Mouse (Mus musculus) MEL (cell line): Measurements from ENCODE around the gene Kcnh1. TPM values are rescaled to one million over a fixed set of nuclear protein-coding genes. Genes with fewer than 3 reads are reported as not detected.

Experiments
- DNase-seq: peaks from one replicate; pipeline ENCODE4 v3.0.0; 2011; ENCODE audit warnings: low read depth, low spot score
- H3K27ac ChIP-seq: 2 replicates; pipeline ENCODE4 v1.5.1; 2012; ENCODE audit warnings: low read depth, mild to moderate bottlenecking, control low read depth, low read length, moderate library complexity; ENCODE audit not compliant: control insufficient read depth
- H3K27me3 ChIP-seq, 2 experiments: fragments of 150-350 bp in 1 of 2; sonication (generic) in 1 of 2; 2 replicates each; pipeline ENCODE4 v1.6.1; 2012; ENCODE audit warnings: low read length in 2 of 2, mild to moderate bottlenecking in 2 of 2, improper control_type of control experiment in 1 of 2, moderate library complexity in 1 of 2; ENCODE audit not compliant: insufficient read depth in 2 of 2, control insufficient read depth in 1 of 2
- H3K36me3 ChIP-seq, 2 experiments: 2 replicates each; pipeline ENCODE4 v1.6.1; 2012 to 2014; ENCODE audit warnings: low read length in 2 of 2, improper control_type of control experiment in 1 of 2, inconsistent platforms in 1 of 2, mild to moderate bottlenecking in 1 of 2; ENCODE audit not compliant: insufficient read depth in 2 of 2, control insufficient read depth in 1 of 2
- H3K4me1 ChIP-seq, 2 experiments: fragments of 150-350 bp in 1 of 2; sonication (generic) in 1 of 2; 2 replicates each; pipeline ENCODE4 v1.6.1; 2012; ENCODE audit warnings: low read length in 2 of 2, improper control_type of control experiment in 1 of 2, mild to moderate bottlenecking in 1 of 2; ENCODE audit not compliant: insufficient read depth in 2 of 2, control insufficient read depth in 1 of 2
- H3K4me3 ChIP-seq, 2 experiments: fragments of 150-350 bp in 1 of 2; sonication (generic) in 1 of 2; 2 replicates each; pipeline ENCODE4 v1.5.1; 2012; ENCODE audit warnings: low read depth in 2 of 2, low read length in 2 of 2, mild to moderate bottlenecking in 2 of 2, moderate library complexity in 2 of 2, control low read depth in 1 of 2, improper control_type of control experiment in 1 of 2; ENCODE audit not compliant: control insufficient read depth in 1 of 2, insufficient read depth in 1 of 2
- H3K79me2 ChIP-seq: 2 replicates; pipeline ENCODE4 v1.6.1; 2012; ENCODE audit warnings: mild to moderate bottlenecking, low read length, moderate library complexity; ENCODE audit not compliant: control insufficient read depth, poor library complexity, insufficient read depth
- H3K9ac ChIP-seq: 2 replicates; pipeline ENCODE4 v1.6.1; 2012; ENCODE audit warnings: low read depth, mild to moderate bottlenecking, control low read depth, low read length, moderate library complexity; ENCODE audit not compliant: control insufficient read depth, poor library complexity, severe bottlenecking
- H3K9me3 ChIP-seq: fragments of 150-350 bp; sonication (generic); replicated peaks from 2 replicates; pipeline ENCODE4 v1.6.1; 2012; ENCODE audit warnings: mild to moderate bottlenecking, low read length, improper control_type of control experiment, moderate library complexity; ENCODE audit not compliant: insufficient read depth
- BHLHE40 ChIP-seq: IDR thresholded peaks from 2 replicates; pipeline ENCODE4 v1.6.1; 2012; ENCODE audit warnings: low read depth, mild to moderate bottlenecking, inconsistent platforms, low read length, improper control_type of control experiment, borderline replicate concordance
- CHD1 ChIP-seq: IDR thresholded peaks from 2 replicates; pipeline ENCODE4 v1.6.1; 2012; ENCODE audit warnings: low read depth, mild to moderate bottlenecking, inconsistent platforms, low read length, improper control_type of control experiment
- CHD2 ChIP-seq: IDR thresholded peaks from 2 replicates; pipeline ENCODE4 v1.6.1; 2011; ENCODE audit warnings: low read length, improper control_type of control experiment
- CTCF ChIP-seq, 3 experiments: IDR thresholded peaks in 2 of 3; conservative IDR thresholded peaks in 1 of 3; 2 replicates each; pipeline ENCODE4 v1.5.1; 2011 to 2012; ENCODE audit warnings: low read length in 3 of 3, low read depth in 2 of 3, mild to moderate bottlenecking in 2 of 3, improper control_type of control experiment in 1 of 3, inconsistent platforms in 1 of 3, mixed read lengths in 1 of 3, moderate library complexity in 1 of 3; ENCODE audit not compliant: control insufficient read depth in 1 of 3, insufficient read depth in 1 of 3, poor library complexity in 1 of 3, severe bottlenecking in 1 of 3
- ETS1 ChIP-seq: IDR thresholded peaks from 2 replicates; pipeline ENCODE4 v1.6.1; 2012; ENCODE audit warnings: low read depth, mild to moderate bottlenecking, inconsistent platforms, low read length, improper control_type of control experiment, moderate library complexity
- GATA1 ChIP-seq: IDR thresholded peaks from 2 replicates; pipeline ENCODE4 v1.6.1; 2011; ENCODE audit warnings: low read depth, low read length, improper control_type of control experiment
- HCFC1 ChIP-seq: IDR thresholded peaks from 2 replicates; pipeline ENCODE4 v1.6.1; 2012; ENCODE audit warnings: low read depth, mild to moderate bottlenecking, inconsistent platforms, low read length, improper control_type of control experiment, moderate library complexity
- MAFK ChIP-seq: IDR thresholded peaks from 2 replicates; pipeline ENCODE4 v1.6.1; 2011; ENCODE audit warnings: low read depth, mild to moderate bottlenecking, low read length, improper control_type of control experiment, borderline replicate concordance
- MEF2A ChIP-seq: IDR thresholded peaks from 2 replicates; pipeline ENCODE4 v1.6.1; 2014; ENCODE audit warnings: low read depth, mild to moderate bottlenecking, inconsistent platforms, low read length, improper control_type of control experiment; ENCODE audit not compliant: poor library complexity, insufficient replicate concordance, severe bottlenecking; ENCODE audit errors: extremely low read depth
- MXI1 ChIP-seq: IDR thresholded peaks from 2 replicates; pipeline ENCODE4 v1.6.1; 2011; ENCODE audit warnings: mild to moderate bottlenecking, low read depth, low read length, improper control_type of control experiment
- MYB ChIP-seq: IDR thresholded peaks from 2 replicates; pipeline ENCODE4 v1.6.1; 2011; ENCODE audit warnings: mild to moderate bottlenecking, low read depth, low read length, improper control_type of control experiment
- MYC ChIP-seq: IDR thresholded peaks from 2 replicates; pipeline ENCODE4 v1.6.1; 2011; ENCODE audit warnings: low read depth, mild to moderate bottlenecking, low read length, improper control_type of control experiment, moderate library complexity
- POLR2A ChIP-seq, 2 experiments: IDR thresholded peaks; 2 replicates each; pipeline ENCODE4 v1.6.1; 2011 to 2012; ENCODE audit warnings: low read length in 2 of 2, mild to moderate bottlenecking in 2 of 2, control low read depth in 1 of 2, improper control_type of control experiment in 1 of 2, low read depth in 1 of 2, moderate library complexity in 1 of 2; ENCODE audit not compliant: control insufficient read depth in 1 of 2, insufficient read depth in 1 of 2, poor library complexity in 1 of 2
- RAD21 ChIP-seq: IDR thresholded peaks from 2 replicates; pipeline ENCODE4 v1.6.1; 2011; ENCODE audit warnings: mild to moderate bottlenecking, low read depth, low read length, improper control_type of control experiment
- SIN3A ChIP-seq: IDR thresholded peaks from 2 replicates; pipeline ENCODE4 v1.6.1; 2012; ENCODE audit warnings: low read length, improper control_type of control experiment, inconsistent platforms
- SMC3 ChIP-seq: IDR thresholded peaks from 2 replicates; pipeline ENCODE4 v1.6.1; 2011; ENCODE audit warnings: low read depth, low read length, improper control_type of control experiment
- TAL1 ChIP-seq: IDR thresholded peaks from 2 replicates; pipeline ENCODE4 v1.6.1; 2012; ENCODE audit warnings: mild to moderate bottlenecking, inconsistent platforms, low read length, moderate library complexity, mixed read lengths
- TCF12 ChIP-seq: IDR thresholded peaks from 2 replicates; pipeline ENCODE4 v1.6.1; 2014; ENCODE audit warnings: low read depth, mild to moderate bottlenecking, inconsistent platforms, low read length, improper control_type of control experiment, moderate library complexity
- USF1 ChIP-seq: IDR thresholded peaks from 2 replicates; pipeline ENCODE4 v1.6.1; 2014; ENCODE audit warnings: low read depth, mild to moderate bottlenecking, inconsistent platforms, low read length, improper control_type of control experiment, moderate library complexity
- ZC3H11A ChIP-seq: IDR thresholded peaks from 2 replicates; pipeline ENCODE4 v1.6.1; 2012; ENCODE audit warnings: low read depth, mild to moderate bottlenecking, inconsistent platforms, low read length, improper control_type of control experiment
- ZNF384 ChIP-seq: IDR thresholded peaks from 2 replicates; pipeline ENCODE4 v1.6.1; 2012; ENCODE audit warnings: low read depth, mild to moderate bottlenecking, inconsistent platforms, low read length, improper control_type of control experiment
- polyA plus RNA-seq, 2 experiments: library from polyadenylated mRNA; stranded (reverse) in 1 of 2; unstranded in 1 of 2; fragments of >175 nt in 1 of 2; fragments of >200 nt in 1 of 2; gene quantifications; 2 replicates each; pipeline versions ENCODE4 v1.2.1 to v1.2.4; 2012; ENCODE audit warnings: low replicate concordance in 2 of 2, low read depth in 1 of 2; ENCODE audit not compliant: insufficient read length in 2 of 2, insufficient read depth in 1 of 2, missing spikeins in 1 of 2
- total RNA-seq: library from RNA; depleted of rRNA; stranded (reverse); fragments of 300-350 nt; gene quantifications from 2 replicates; pipeline ENCODE4 v1.2.3, GENCODE M21; 2012

The Kcnh1 gene
- total and polyA plus RNA-seq, 3 experiments, result not detected

DNA sequence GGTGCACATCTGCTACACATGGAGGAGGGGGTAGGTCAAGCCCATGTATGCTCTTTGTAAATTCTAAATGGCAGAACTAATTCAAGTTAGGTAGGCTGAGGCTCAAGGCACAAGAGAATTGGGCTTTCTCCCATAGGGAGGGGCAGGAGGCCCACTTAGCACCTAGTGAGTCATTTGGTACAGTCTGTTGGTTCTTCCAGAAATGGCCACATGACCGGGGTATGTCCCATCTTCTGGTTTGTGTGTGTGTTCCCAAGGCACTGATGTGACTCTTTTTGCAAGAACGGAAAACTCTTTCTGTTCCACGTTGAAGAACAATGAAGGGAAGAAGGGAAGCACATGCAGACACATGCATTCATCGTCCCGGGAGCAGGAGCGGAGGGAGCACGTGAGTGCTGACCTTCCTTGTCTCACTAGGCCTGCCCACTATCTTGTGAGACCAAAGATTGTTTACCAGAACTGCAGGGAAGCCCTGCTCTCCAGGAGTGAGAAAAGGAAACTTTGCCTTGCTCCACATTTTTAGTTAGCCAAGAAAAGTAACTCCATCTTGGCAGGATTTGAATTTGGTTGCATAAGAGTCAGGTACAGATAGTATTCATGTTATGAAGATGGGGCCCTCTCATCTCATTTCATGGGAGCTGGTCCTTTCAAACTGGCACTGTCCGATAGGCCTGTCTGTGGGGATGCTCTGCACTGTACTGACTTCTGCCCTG is 289.7 kb downstream of the Kcnh1 start:
- no peak overlapping the region for H3K27ac ChIP-seq
- DNase-seq, result no peak
- H3K27me3 ChIP-seq, result no peaks in the 10 kb centered on the region
- H3K9me3 ChIP-seq, result no peaks in the 10 kb centered on the region
- H3K4me1 ChIP-seq, result no peaks in the 10 kb centered on the region
- H3K4me3 ChIP-seq, result no peak overlapping the region
- TF ChIP-seq GATA1, result no peak
- TF ChIP-seq TCF12, result no peak
- TF ChIP-seq RAD21, result no peak
- TF ChIP-seq MYB, result no peak
- TF ChIP-seq MXI1, result no peak
- no peak for TF ChIP-seq TAL1
- no peak for TF ChIP-seq POLR2A (IDR thresholded peaks at IDR 0.05; ENCODE audit: control insufficient read depth in 1 of 2, insufficient read depth in 1 of 2, low read depth in 1 of 2, low read length in 2 of 2, poor library complexity in 1 of 2)
- no peak for TF ChIP-seq USF1
- TF ChIP-seq CTCF (IDR thresholded peaks at IDR 0.05 in 2 of 3, conservative IDR thresholded peaks at IDR 0.05 in 1 of 3; ENCODE audit: control insufficient read depth in 1 of 3, insufficient read depth in 1 of 3, low read depth in 2 of 3, low read length in 3 of 3, poor library complexity in 1 of 3, severe bottlenecking in 1 of 3), result no peak
- TF ChIP-seq ETS1, result no peak
- TF ChIP-seq ZNF384, result no peak
- TF ChIP-seq MEF2A, result no peak
- no peak for TF ChIP-seq MAFK
- no peak for TF ChIP-seq BHLHE40
- no peak for TF ChIP-seq SIN3A
- no peak for TF ChIP-seq ZC3H11A
- no peak for TF ChIP-seq CHD1
- no peak for TF ChIP-seq SMC3
- TF ChIP-seq HCFC1, result no peak
- no peak for TF ChIP-seq CHD2
- no peak overlapping the region for H3K9ac ChIP-seq
- H3K36me3 ChIP-seq, result no peaks in the 10 kb centered on the region
- no peaks in the 10 kb centered on the region for H3K79me2 ChIP-seq

DNA sequence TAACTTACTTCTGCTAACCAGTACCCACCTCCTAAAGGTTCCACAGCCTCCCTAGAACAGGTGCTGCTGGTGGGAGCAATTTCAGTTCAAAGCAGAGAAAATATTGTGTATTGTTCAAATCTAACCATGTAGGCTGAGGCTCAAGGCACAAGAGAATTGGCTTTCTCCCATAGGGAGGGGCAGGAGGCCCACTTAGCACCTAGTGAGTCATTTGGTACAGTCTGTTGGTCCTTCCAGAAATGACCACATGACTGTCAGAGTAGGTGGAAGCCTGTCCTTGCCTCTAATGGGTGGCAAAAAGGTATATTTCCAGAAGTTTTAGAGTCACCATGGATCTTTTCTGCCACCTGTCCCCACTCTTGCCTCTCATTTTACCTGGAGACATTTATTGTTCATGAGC is 290.9 kb downstream of the Kcnh1 start:
- no peak overlapping the region for H3K9ac ChIP-seq
- H3K27ac ChIP-seq, result no peak overlapping the region
- H3K4me1 ChIP-seq, result no peaks in the 10 kb centered on the region
- H3K27me3 ChIP-seq, result no peaks in the 10 kb centered on the region
- no peaks in the 10 kb centered on the region for H3K9me3 ChIP-seq
- no peaks in the 10 kb centered on the region for H3K36me3 ChIP-seq
- no peaks in the 10 kb centered on the region for H3K79me2 ChIP-seq
- no peak overlapping the region for H3K4me3 ChIP-seq
- no peak for DNase-seq
- TF ChIP-seq MYC (no peak), USF1 (no peak), MEF2A (no peak), MYB (no peak), TAL1 (no peak), CTCF (IDR thresholded peaks at IDR 0.05 in 2 of 3, conservative IDR thresholded peaks at IDR 0.05 in 1 of 3; ENCODE audit: control insufficient read depth in 1 of 3, insufficient read depth in 1 of 3, low read depth in 2 of 3, low read length in 3 of 3, poor library complexity in 1 of 3, severe bottlenecking in 1 of 3) (no peak), ZC3H11A (no peak), SIN3A (no peak), GATA1 (no peak)
